Mouse (Mus musculus) c-Kit-positive CD71-positive TER-119-positive erythroid progenitor cells, embryonic 14.5 days (primary cell): ENCODE data around the gene Hist1h1b.

Experiments used
- DNase-seq: peaks from one replicate; pipeline ENCODE4 v3.0.0-alpha.2; 2013; ENCODE audit warnings: low spot score

The Hist1h1b gene

GRCm38 (mm10) chr13:21782361-21783254 lies 2.2 kb upstream of the Hist1h1b start:
- DNase-seq: peak; percentile 78

GRCm38 (mm10) chr13:21781639-21782038 lies 1.2 kb upstream of the Hist1h1b start:
- DNase-seq: peak; percentile 37

GRCm38 (mm10) chr13:21781021-21781555 lies 663 bp upstream of the Hist1h1b start:
- DNase-seq: peak; percentile 56

- peak; percentile 92 for DNase-seq
Measured at GRCm38 (mm10) chr13:21778814-21779766, 1.3 kb downstream of the Hist1h1b start.

GRCm38 (mm10) chr13:21755707-21756106 lies 24.7 kb downstream of the Hist1h1b start:
- DNase-seq: no peak

- peak; percentile 91 for DNase-seq
Measured at GRCm38 (mm10) chr13:21754294-21755001, 26.0 kb downstream of the Hist1h1b start.

GRCm38 (mm10) chr13:21753524-21754285 lies 26.7 kb downstream of the Hist1h1b start, which contains the start of the genes Hist1h2ak and Hist1h2bn:
TSS of gene Hist1h2ak (minus strand) at chr13:21753827.
TSS of gene Hist1h2bn (plus strand) at chr13:21754123.
- peak; percentile 99 for DNase-seq

GRCm38 (mm10) chr13:21753051-21753523 lies 27.3 kb downstream of the Hist1h1b start:
- DNase-seq: peak; percentile 73

GRCm38 (mm10) chr13:21752356-21752755 lies 28.1 kb downstream of the Hist1h1b start:
- no peak for DNase-seq

GRCm38 (mm10) chr13:21751827-21752226 lies 28.6 kb downstream of the Hist1h1b start:
- peak; percentile 47 for DNase-seq

- peak; percentile 54 for DNase-seq
Measured at GRCm38 (mm10) chr13:21751417-21751816, 29.0 kb downstream of the Hist1h1b start.

- peak; percentile 93 for DNase-seq
Measured at GRCm38 (mm10) chr13:21750159-21751017, 30.0 kb downstream of the Hist1h1b start, which contains the start of gene Hist1h4k. TSS of gene Hist1h4k (minus strand) at chr13:21750505.

- peak; percentile 64 for DNase-seq
Measured at GRCm38 (mm10) chr13:21749387-21750158, 30.9 kb downstream of the Hist1h1b start.

GRCm38 (mm10) chr13:21745006-21745405 lies 35.4 kb downstream of the Hist1h1b start:
- no peak for DNase-seq

GRCm38 (mm10) chr13:21734906-21735767 lies 45.3 kb downstream of the Hist1h1b start, which contains the start of gene Hist1h4j:
TSS of gene Hist1h4j (plus strand) at chr13:21735064.
- peak; percentile 88 for DNase-seq

- DNase-seq: peak; percentile 91
Measured at GRCm38 (mm10) chr13:21734010-21734905, 46.2 kb downstream of the Hist1h1b start.
